Mouse (Mus musculus) activated CD4-positive, CD25-positive, alpha-beta regulatory T cell, adult 4 months (primary cell): ENCODE results near the gene Ncbp3. TPM values are rescaled to one million over a fixed set of nuclear protein-coding genes. Genes with fewer than 3 reads are reported as not detected.
A peak's percentile ranks its signal among the peaks of the same experiment; 100 is the strongest.

Experiments used
- ATAC-seq: one replicate; pipeline ENCODE4 v1.8.0; 2017
- polyA plus RNA-seq, 2 experiments: library from polyadenylated mRNA; unstranded; fragments of 100-300 nt; shearing (Covaris generic); gene quantifications; one replicate each; pipeline ENCODE4 v1.2.1; 2017

Ncbp3 gene
- polyA plus RNA-seq, 2 experiments from 2014 or later, result 14.3 to 16.8 TPM

DNA sequence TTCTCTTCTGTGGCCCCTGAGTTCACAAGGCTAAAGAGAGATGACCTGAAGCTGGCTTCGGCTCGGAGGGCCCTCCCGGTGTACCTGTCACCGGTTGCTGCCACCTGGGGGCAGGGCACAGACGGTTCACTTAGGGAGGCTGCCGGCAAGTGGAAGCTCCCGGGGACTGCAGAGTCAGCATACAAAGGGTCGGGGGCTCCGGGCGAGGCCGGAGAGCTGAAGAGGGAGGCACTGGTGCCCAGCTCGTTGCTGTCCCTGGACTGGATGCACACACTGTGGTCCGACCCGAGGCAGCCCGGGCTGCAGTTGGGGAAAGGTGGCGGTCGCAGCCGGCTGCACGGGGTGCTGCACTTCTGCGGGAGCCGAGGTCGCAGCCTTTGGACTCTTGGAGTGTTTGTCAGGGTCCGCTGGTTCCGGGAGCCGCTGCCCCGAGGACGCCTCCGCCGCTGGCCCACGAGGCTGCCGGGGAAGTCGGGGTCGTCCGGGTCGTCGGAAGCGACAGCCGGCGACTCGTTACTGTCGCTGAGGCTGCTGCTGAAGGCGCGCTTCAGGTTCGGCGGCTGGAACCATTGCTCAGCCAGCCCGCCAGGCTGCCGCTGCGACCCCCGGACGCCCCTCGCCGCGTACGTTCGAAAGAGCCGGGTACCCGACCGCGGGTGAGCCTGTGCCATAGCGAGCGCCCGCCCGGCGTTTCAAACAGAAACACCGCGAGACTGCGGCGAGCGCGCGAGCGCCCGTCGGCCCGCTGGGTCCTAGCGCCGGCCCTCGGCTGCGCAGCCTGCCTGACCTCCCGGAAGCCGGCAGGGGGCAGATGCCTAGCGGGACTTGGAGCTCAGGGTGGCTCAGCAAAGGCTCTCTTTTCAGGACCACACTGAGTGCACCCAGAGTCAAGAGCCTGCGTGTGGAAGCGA, 90.3 kb downstream of the Ncbp3 start, which contains the start of gene Haspin:
Gene Haspin (minus strand): TSS at position 704 of the 911 bp plus-strand sequence.
- peak; percentile 89 for ATAC-seq

Other genes with a start within 250 kb of the Ncbp3 start
- gene Atp2a3, start 86.6 kb upstream of the Ncbp3 start, polyA plus RNA-seq, result 10 to 100 TPM; 66.1 to 93.0 TPM
- under 1 TPM in 1 of 2 experiments, not detected in 1; 0.42 TPM for gene P2rx1, start 48.7 kb upstream of the Ncbp3 start, polyA plus RNA-seq
- 1 to 10 TPM; 2.4 to 2.6 TPM for gene Camkk1, start 28.8 kb upstream of the Ncbp3 start, polyA plus RNA-seq
- 100 to 1,000 TPM in 1 of 2 experiments, 10 to 100 TPM in 1; 94.7 to 118 TPM for gene Itgae, start 42.8 kb downstream of the Ncbp3 start, polyA plus RNA-seq
- 1 to 10 TPM; 8.6 to 8.7 TPM for gene Haspin, start 90.5 kb downstream of the Ncbp3 start, polyA plus RNA-seq
- gene P2rx5, start 112.6 kb downstream of the Ncbp3 start, polyA plus RNA-seq, result under 1 TPM in 1 of 2 experiments, not detected in 1; 0.19 TPM
- gene Emc6, start 129.3 kb downstream of the Ncbp3 start, polyA plus RNA-seq, result 10 to 100 TPM; 50.2 to 65.2 TPM
- gene Tax1bp3, start 129.3 kb downstream of the Ncbp3 start, polyA plus RNA-seq, result 10 to 100 TPM; 20.6 to 28.4 TPM
- 1 to 10 TPM; 8.6 to 8.9 TPM for gene Ctns, start 151.3 kb downstream of the Ncbp3 start, polyA plus RNA-seq
- gene Shpk, start 151.7 kb downstream of the Ncbp3 start, polyA plus RNA-seq, result 1 to 10 TPM; 2.7 to 2.8 TPM
- not detected for gene Trpv1, start 186.5 kb downstream of the Ncbp3 start, polyA plus RNA-seq
- under 1 TPM in 1 of 2 experiments, not detected in 1; 0.09 TPM for gene Trpv3, start 219.6 kb downstream of the Ncbp3 start, polyA plus RNA-seq